In genomic region chr1:193876540-193876939, GRCm38 (mm10) we compare ENCODE assay signal across 29 mouse cellular contexts.
DNase-seq lines count a peak whose midpoint lies in the region; ATAC-seq and TF ChIP-seq lines count a peak whose summit lies in the region.
"Had no signal": no experiment of that assay in that cellular context is flagged by ENCODE, and none has a peak within 500 bp of the region (broad histone marks: within the 10 kb centered on the region; RNA-seq: fewer than 3 reads in every experiment).

No protein-coding gene starts in this region.

- H3K27ac ChIP-seq in heart, embryonic 11.5 days (ENCODE audit: low read depth, low read length), result peak overlapping the region; percentile 71
- H3K27ac ChIP-seq in heart, embryonic 14.5 days (replicated peaks in 1 of 2; ENCODE audit: control insufficient read depth in 1 of 2, insufficient read depth in 1 of 2, low read depth in 2 of 2, low read length in 2 of 2), result peak overlapping the region; percentile 60 to 62
- H3K27ac ChIP-seq in heart, postnatal 0 days (ENCODE audit: low read depth), result no peak overlapping the region
- peak overlapping the region; percentile 24; the same call in 1 of the 2 replicates for H3K27ac ChIP-seq in stomach, postnatal 0 days (replicated peaks)
- H3K27ac ChIP-seq: embryonic facial prominence, embryonic 12.5 days; embryonic facial prominence, embryonic 15.5 days; gastrocnemius, adult 2 months; hindbrain, embryonic 10.5 days; hindbrain, embryonic 13.5 days; intestine, embryonic 15.5 days had no signal

- intact Hi-C loops in heart, postnatal 25 days (cut with DNase I), result no loop called here
- intact Hi-C loops in heart, postnatal 36 days (cut with DNase I), result no loop called here
- intact Hi-C loops in heart, postnatal 14 days (cut with DNase I), result no loop called here

- no peaks in the 10 kb centered on the region for H3K9me3 ChIP-seq in heart, embryonic 11.5 days (replicated peaks; ENCODE audit: control insufficient read depth, low read length)
- no peaks in the 10 kb centered on the region for H3K9me3 ChIP-seq in heart, embryonic 14.5 days (ENCODE audit: control insufficient read depth, low read length)
- no peaks in the 10 kb centered on the region for H3K9me3 ChIP-seq in heart, postnatal 0 days (replicated peaks; ENCODE audit: control insufficient read depth, low read length)
- no peaks in the 10 kb centered on the region for H3K9me3 ChIP-seq in stomach, postnatal 0 days (ENCODE audit: control insufficient read depth, low read length)
- H3K9me3 ChIP-seq: embryonic facial prominence, embryonic 12.5 days; embryonic facial prominence, embryonic 15.5 days; G1E; hindbrain, embryonic 10.5 days; hindbrain, embryonic 13.5 days; intestine, embryonic 15.5 days had no signal

- H3K9ac ChIP-seq in heart, embryonic 11.5 days (ENCODE audit: low read depth, low read length), result no peak overlapping the region
- H3K9ac ChIP-seq in heart, embryonic 14.5 days (ENCODE audit: low read length), result no peak overlapping the region
- no peak overlapping the region for H3K9ac ChIP-seq in heart, postnatal 0 days (replicated peaks; ENCODE audit: low read depth, low read length)
- H3K9ac ChIP-seq in stomach, postnatal 0 days (ENCODE audit: low read length), result no peak overlapping the region
- H3K9ac ChIP-seq: embryonic facial prominence, embryonic 12.5 days; embryonic facial prominence, embryonic 15.5 days; forebrain, postnatal 0 days; hindbrain, embryonic 13.5 days; intestine, embryonic 15.5 days had no signal

- ATAC-seq in heart, embryonic 11.5 days (replicated peaks; ENCODE audit: insufficient number of reproducible peaks, low FRiP score, low TSS enrichment), result 0 out of 2 replicates have a peak, but pooled peaks have one; percentile 51
- peak; percentile 64; the same call in 1 of the 2 replicates for ATAC-seq in heart, embryonic 14.5 days (ENCODE audit: insufficient number of reproducible peaks, insufficient read depth, low FRiP score, low read depth)
- ATAC-seq in heart, postnatal 0 days (ENCODE audit: insufficient read depth, low read depth), result 0 out of 2 replicates have a peak, but pooled peaks have one; percentile 27
- ATAC-seq in stomach, postnatal 0 days (ENCODE audit: low FRiP score, low TSS enrichment), result no peak
- ATAC-seq: forebrain, embryonic 14.5 days; forebrain, postnatal 0 days; hindbrain, embryonic 16.5 days; intestine, embryonic 15.5 days; Patski had no signal

- no peak overlapping the region for H3K4me3 ChIP-seq in heart, embryonic 11.5 days (ENCODE audit: low read depth, low read length)
- H3K4me3 ChIP-seq in heart, embryonic 14.5 days (ENCODE audit: control insufficient read depth in 1 of 2, insufficient read depth in 1 of 2, low read depth in 1 of 2, low read length in 2 of 2), result no peak overlapping the region
- H3K4me3 ChIP-seq in heart, postnatal 0 days (ENCODE audit: low read depth, low read length), result no peak overlapping the region
- H3K4me3 ChIP-seq in stomach, postnatal 0 days (ENCODE audit: low read depth, low read length), result no peak overlapping the region
- H3K4me3 ChIP-seq: embryonic facial prominence, embryonic 12.5 days; embryonic facial prominence, embryonic 15.5 days; gastrocnemius, adult 2 months; hindbrain, embryonic 10.5 days; hindbrain, embryonic 13.5 days; intestine, embryonic 15.5 days had no signal

- TF ChIP-seq CTCF in heart, postnatal 0 days (IDR thresholded peaks at IDR 0.05; ENCODE audit: low read depth), result no peak
- TF ChIP-seq CTCF in stomach, postnatal 0 days (IDR thresholded peaks at IDR 0.05; ENCODE audit: low read depth), result no peak

- no peaks in the 10 kb centered on the region for H3K36me3 ChIP-seq in heart, embryonic 11.5 days (ENCODE audit: control insufficient read depth, insufficient read depth, low read length)
- H3K36me3 ChIP-seq in heart, embryonic 14.5 days (ENCODE audit: control insufficient read depth, insufficient read depth, low read length), result no peaks in the 10 kb centered on the region
- H3K36me3 ChIP-seq in heart, postnatal 0 days (replicated peaks; ENCODE audit: control insufficient read depth, insufficient read depth, low read length), result no peaks in the 10 kb centered on the region
- no peaks in the 10 kb centered on the region for H3K36me3 ChIP-seq in stomach, postnatal 0 days (ENCODE audit: control insufficient read depth, insufficient read depth, low read length)
- H3K36me3 ChIP-seq: embryonic facial prominence, embryonic 12.5 days; embryonic facial prominence, embryonic 15.5 days; G1E; hindbrain, embryonic 10.5 days; hindbrain, embryonic 13.5 days; intestine, embryonic 15.5 days had no signal

- 29% methylated on average over 2 of the region's 2 CpGs for WGBS in heart, embryonic 11.5 days (ENCODE audit: insufficient replicate concordance)
- WGBS in heart, embryonic 14.5 days, result 0% methylated on average over 2 of the region's 2 CpGs
- 12% methylated on average over 2 of the region's 2 CpGs for WGBS in heart, postnatal 0 days
- WGBS in stomach, postnatal 0 days, result 67% methylated on average over 2 of the region's 2 CpGs

- H3K4me1 ChIP-seq in heart, embryonic 11.5 days (ENCODE audit: control insufficient read depth, insufficient read depth, low read length), result peaks cover 11% of the 10 kb centered on the region; the same call in 1 of the 2 replicates
- peaks cover 6 to 20% of the 10 kb centered on the region in 2 experiments for H3K4me1 ChIP-seq in heart, embryonic 14.5 days (ENCODE audit: control insufficient read depth in 2 of 2, insufficient read depth in 2 of 2, low read length in 2 of 2)
- no peaks in the 10 kb centered on the region for H3K4me1 ChIP-seq in heart, postnatal 0 days (ENCODE audit: control insufficient read depth, insufficient read depth)
- H3K4me1 ChIP-seq in stomach, postnatal 0 days (replicated peaks; ENCODE audit: control insufficient read depth, insufficient read depth), result no peaks in the 10 kb centered on the region
- H3K4me1 ChIP-seq: embryonic facial prominence, embryonic 12.5 days; embryonic facial prominence, embryonic 15.5 days; hindbrain, embryonic 10.5 days; hindbrain, embryonic 13.5 days; intestine, embryonic 15.5 days had no signal

- TF ChIP-seq EP300 in heart, postnatal 0 days (IDR thresholded peaks at IDR 0.05; ENCODE audit: low read depth), result no peak
- TF ChIP-seq EP300 in stomach, postnatal 0 days (optimal IDR thresholded peaks at IDR 0.05), result no peak

- no peaks in the 10 kb centered on the region for H3K27me3 ChIP-seq in heart, embryonic 11.5 days (ENCODE audit: control insufficient read depth, insufficient read depth, low read length)
- no peaks in the 10 kb centered on the region for H3K27me3 ChIP-seq in heart, embryonic 14.5 days (ENCODE audit: control insufficient read depth, insufficient read depth, low read length)
- no peaks in the 10 kb centered on the region for H3K27me3 ChIP-seq in heart, postnatal 0 days (ENCODE audit: control insufficient read depth, insufficient read depth, low read length)
- no peaks in the 10 kb centered on the region for H3K27me3 ChIP-seq in stomach, postnatal 0 days (ENCODE audit: control insufficient read depth, insufficient read depth, low read length)
- H3K27me3 ChIP-seq: CH12.LX; embryonic facial prominence, embryonic 12.5 days; embryonic facial prominence, embryonic 15.5 days; hindbrain, embryonic 13.5 days; intestine, embryonic 15.5 days; Patski had no signal

- DNase-seq in heart, postnatal 25 days (ENCODE audit: low spot score), result no peak
- no peak for DNase-seq in heart, postnatal 36 days
- DNase-seq in heart, postnatal 0 days (ENCODE audit: low spot score), result peak; percentile 20
- no peak for DNase-seq in heart, postnatal 14 days
- DNase-seq in stomach, postnatal 0 days (ENCODE audit: low spot score), result no peak
- DNase-seq: adrenal gland, postnatal 10 days; adrenal gland, postnatal 36 days; B cell, adult 2 months; cerebellum, adult 11 months; cerebellum, adult 2 months; cerebellum, adult 9-11 months; cerebellum, postnatal 25 days; forebrain, postnatal 0 days; gastrocnemius, adult 2 months; gastrocnemius, postnatal 14 days; kidney, adult 11 months; kidney, adult 8-10 months had no signal

- 0 out of 2 replicates have a peak overlapping the region, but pooled peaks have one; percentile 24 for H3K4me2 ChIP-seq in heart, embryonic 11.5 days
- no peak overlapping the region for H3K4me2 ChIP-seq in heart, embryonic 14.5 days (ENCODE audit: low read length)
- H3K4me2 ChIP-seq in heart, postnatal 0 days (ENCODE audit: low read depth, low read length), result no peak overlapping the region
- no peak overlapping the region for H3K4me2 ChIP-seq in stomach, postnatal 0 days (replicated peaks; ENCODE audit: low read depth)
- H3K4me2 ChIP-seq: embryonic facial prominence, embryonic 12.5 days; embryonic facial prominence, embryonic 15.5 days; hindbrain, embryonic 13.5 days; intestine, embryonic 15.5 days had no signal
